Mouse (Mus musculus): ENCODE measurements around the gene Galnt4.
"Not testable (repeated sequence)": the region's sequence is repeated elsewhere in the genome, so short reads cannot be mapped to it uniquely, and the experiment has no call there.

The Galnt4 gene

GRCm38 (mm10) chr10:99154635-99155034 lies 46.7 kb downstream of the Galnt4 start:
- H3K4me3 ChIP-seq (replicated peaks; ENCODE audit: low read length) = no peak overlapping the region
- no peaks in the 10 kb centered on the region for H3K27me3 ChIP-seq (ENCODE audit: insufficient read depth, low read length)
- H3K9me3 ChIP-seq (ENCODE audit: low read length) = no peaks in the 10 kb centered on the region
- H3K4me1 ChIP-seq (replicated peaks; ENCODE audit: low read depth, low read length) = no peaks in the 10 kb centered on the region
- TF ChIP-seq NANOG (IDR thresholded peaks at IDR 0.05; ENCODE audit: borderline replicate concordance, low read length) (no peak), CTCF (conservative IDR thresholded peaks at IDR 0.05; ENCODE audit: low read length) (no peak), POU5F1 (IDR thresholded peaks at IDR 0.05; ENCODE audit: borderline replicate concordance, low read length) (no peak)
- H3K36me3 ChIP-seq (ENCODE audit: insufficient read depth, low read length) = no peaks in the 10 kb centered on the region

- H3K4me3 ChIP-seq (replicated peaks; ENCODE audit: low read length) = no peak overlapping the region
- H3K4me1 ChIP-seq (replicated peaks; ENCODE audit: low read depth, low read length) = no peaks in the 10 kb centered on the region
- TF ChIP-seq CTCF (conservative IDR thresholded peaks at IDR 0.05; ENCODE audit: low read length) = no peak
- no peak for TF ChIP-seq POU5F1 (IDR thresholded peaks at IDR 0.05; ENCODE audit: borderline replicate concordance, low read length)
- TF ChIP-seq NANOG (IDR thresholded peaks at IDR 0.05; ENCODE audit: borderline replicate concordance, low read length) = no peak
- H3K36me3 ChIP-seq (ENCODE audit: insufficient read depth, low read length) = no peaks in the 10 kb centered on the region; the same call in 1 of the 2 replicates
- H3K27me3 ChIP-seq (ENCODE audit: insufficient read depth, low read length) = no peaks in the 10 kb centered on the region
- H3K9me3 ChIP-seq (ENCODE audit: low read length) = no peaks in the 10 kb centered on the region
These were observed 48.8 kb downstream of the Galnt4 start for GRCm38 (mm10) chr10:99156808-99157207.

- H3K9me3 ChIP-seq (ENCODE audit: low read length); H3K4me1 ChIP-seq (replicated peaks; ENCODE audit: low read depth, low read length); H3K36me3 ChIP-seq (ENCODE audit: insufficient read depth, low read length); H3K27me3 ChIP-seq (ENCODE audit: insufficient read depth, low read length); H3K4me3 ChIP-seq (replicated peaks; ENCODE audit: low read length): not testable (repeated sequence)
These were observed 49.7 kb downstream of the Galnt4 start for GRCm38 (mm10) chr10:99157697-99158096.

DNA sequence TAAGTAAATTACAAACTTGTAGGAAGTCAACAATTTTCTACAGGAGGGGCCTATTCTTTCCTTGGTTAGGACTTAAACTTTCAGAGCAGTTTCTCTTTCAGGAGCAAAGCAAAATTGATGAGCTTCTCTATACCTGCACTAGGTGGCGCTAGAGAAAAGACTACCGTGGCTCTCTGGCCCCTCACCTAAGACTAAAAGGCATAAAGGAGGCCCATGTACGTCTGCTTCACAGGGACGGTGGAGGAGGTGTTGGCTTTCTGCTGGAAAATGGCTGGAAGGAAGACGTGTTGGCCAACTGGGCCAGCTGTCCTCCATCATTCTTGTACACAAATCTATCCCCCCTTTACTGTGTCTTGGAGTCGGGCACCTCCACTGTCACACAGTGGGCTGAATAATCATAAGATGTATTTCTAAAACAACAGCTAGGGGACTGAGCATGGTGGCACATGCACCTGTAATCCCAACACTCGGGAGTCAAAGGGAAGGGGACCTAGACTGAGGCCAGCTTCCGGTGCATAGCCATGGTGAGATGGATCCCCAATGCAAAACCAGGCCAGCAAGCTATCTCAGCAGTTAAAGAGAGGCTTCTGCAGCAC lies 54.1 kb downstream of the Galnt4 start:
- no peak overlapping the region for H3K4me3 ChIP-seq (replicated peaks; ENCODE audit: low read length)
- no peaks in the 10 kb centered on the region for H3K9me3 ChIP-seq (ENCODE audit: low read length)
- H3K4me1 ChIP-seq (replicated peaks; ENCODE audit: low read depth, low read length) = peaks cover 5% of the 10 kb centered on the region; the same call in 1 of the 2 replicates
- H3K27me3 ChIP-seq (ENCODE audit: insufficient read depth, low read length) = no peaks in the 10 kb centered on the region
- no peaks in the 10 kb centered on the region; the same call in 1 of the 2 replicates for H3K36me3 ChIP-seq (ENCODE audit: insufficient read depth, low read length)
- TF ChIP-seq CTCF (conservative IDR thresholded peaks at IDR 0.05; ENCODE audit: low read length) (peak; percentile 75), NANOG (IDR thresholded peaks at IDR 0.05; ENCODE audit: borderline replicate concordance, low read length) (no peak), POU5F1 (IDR thresholded peaks at IDR 0.05; ENCODE audit: borderline replicate concordance, low read length) (no peak)
